Mouse (Mus musculus): ENCODE measurements around the gene Dscaml1. TPM values are rescaled to one million over a fixed set of nuclear protein-coding genes. Genes with fewer than 3 reads are reported as not detected.

The Dscaml1 gene
- polyA plus RNA-seq, 1 experiment from 2014 or later, result 0.23 TPM

GRCm38 (mm10) chr9:45676578-45676977 is 250.2 kb downstream of the Dscaml1 start:
- Histone ChIP-seq H3K4me3 (no peak overlapping the region), H3K36me3 (no peaks in the 10 kb centered on the region), H3K4me1 (peaks cover 41% of the 10 kb centered on the region), H3K27me3 (ENCODE audit: low read depth, poor library complexity, severe bottlenecking) (peaks cover 23% of the 10 kb centered on the region), H3K27ac (replicated peaks) (peak overlapping the region; percentile 77), H3K9me3 (replicated peaks) (no peaks in the 10 kb centered on the region)
- 31% methylated on average over 8 of the region's 8 CpGs for WGBS
- no peak for DNase-seq (ENCODE audit: low spot score)

GRCm38 (mm10) chr9:45677236-45677781 is 250.9 kb downstream of the Dscaml1 start:
- Histone ChIP-seq H3K27ac (replicated peaks) (peak overlapping the region; percentile 77), H3K27me3 (ENCODE audit: low read depth, poor library complexity, severe bottlenecking) (peaks cover 23% of the 10 kb centered on the region), H3K4me1 (peaks cover 41% of the 10 kb centered on the region), H3K9me3 (replicated peaks) (no peaks in the 10 kb centered on the region), H3K36me3 (no peaks in the 10 kb centered on the region), H3K4me3 (no peak overlapping the region)
- no peak for DNase-seq (ENCODE audit: low spot score)
- 40% methylated on average over 12 of the region's 12 CpGs for WGBS

GRCm38 (mm10) chr9:45677952-45678663 is 251.7 kb downstream of the Dscaml1 start:
- H3K4me1 ChIP-seq, result peaks cover 40% of the 10 kb centered on the region

GRCm38 (mm10) chr9:45678664-45679026 is 252.2 kb downstream of the Dscaml1 start:
- H3K4me3 ChIP-seq, result no peak overlapping the region
- peaks cover 40% of the 10 kb centered on the region for H3K4me1 ChIP-seq
- H3K27me3 ChIP-seq (ENCODE audit: low read depth, poor library complexity, severe bottlenecking), result peaks cover 14% of the 10 kb centered on the region; the same call in 1 of the 2 replicates
- WGBS, result 77% methylated on average over 4 of the region's 4 CpGs
- H3K9me3 ChIP-seq (replicated peaks), result no peaks in the 10 kb centered on the region
- H3K27ac ChIP-seq (replicated peaks), result peak overlapping the region; percentile 77; the same call in 1 of the 2 replicates
- no peaks in the 10 kb centered on the region for H3K36me3 ChIP-seq
- no peak for DNase-seq (ENCODE audit: low spot score)

More at GRCm38 (mm10) chr9:45677952-45678663, 251.7 kb downstream of the Dscaml1 start:
- DNase-seq (ENCODE audit: low spot score), result no peak
- H3K9me3 ChIP-seq (replicated peaks), result no peaks in the 10 kb centered on the region
- H3K27ac ChIP-seq (replicated peaks), result peak overlapping the region; percentile 77
- H3K27me3 ChIP-seq (ENCODE audit: low read depth, poor library complexity, severe bottlenecking), result peaks cover 19% of the 10 kb centered on the region
- H3K36me3 ChIP-seq, result no peaks in the 10 kb centered on the region
- 78% methylated on average over 8 of the region's 8 CpGs for WGBS
- no peak overlapping the region for H3K4me3 ChIP-seq

GRCm38 (mm10) chr9:45682461-45682998 is 256.1 kb downstream of the Dscaml1 start:
- 55% methylated on average over 11 of the region's 11 CpGs for WGBS
- H3K36me3 ChIP-seq, result no peaks in the 10 kb centered on the region

GRCm38 (mm10) chr9:45693424-45694237 is 267.2 kb downstream of the Dscaml1 start:
- no peaks in the 10 kb centered on the region for H3K27me3 ChIP-seq (ENCODE audit: low read depth, poor library complexity, severe bottlenecking)
- no peak overlapping the region for H3K4me3 ChIP-seq
- no peaks in the 10 kb centered on the region for H3K36me3 ChIP-seq
- 53% methylated on average over 10 of the region's 10 CpGs for WGBS
- H3K27ac ChIP-seq (replicated peaks), result peak overlapping the region; percentile 52
- DNase-seq (ENCODE audit: low spot score), result no peak
- H3K4me1 ChIP-seq, result peaks cover 44% of the 10 kb centered on the region
- no peaks in the 10 kb centered on the region for H3K9me3 ChIP-seq (replicated peaks)

More at GRCm38 (mm10) chr9:45682461-45682998, 256.1 kb downstream of the Dscaml1 start:
- no peak for DNase-seq (ENCODE audit: low spot score)
- Histone ChIP-seq H3K4me1 (peaks cover 22% of the 10 kb centered on the region), H3K4me3 (no peak overlapping the region), H3K27ac (replicated peaks) (peak overlapping the region; percentile 34; the same call in 1 of the 2 replicates), H3K9me3 (replicated peaks) (no peaks in the 10 kb centered on the region), H3K27me3 (ENCODE audit: low read depth, poor library complexity, severe bottlenecking) (no peaks in the 10 kb centered on the region)

GRCm38 (mm10) chr9:45694256-45694655 is 267.8 kb downstream of the Dscaml1 start:
- 20% methylated on average over 2 of the region's 2 CpGs for WGBS
- Histone ChIP-seq H3K27me3 (ENCODE audit: low read depth, poor library complexity, severe bottlenecking) (no peaks in the 10 kb centered on the region), H3K4me1 (peaks cover 40% of the 10 kb centered on the region), H3K4me3 (no peak overlapping the region), H3K27ac (replicated peaks) (peak overlapping the region; percentile 52), H3K36me3 (no peaks in the 10 kb centered on the region), H3K9me3 (replicated peaks) (no peaks in the 10 kb centered on the region)
- DNase-seq (ENCODE audit: low spot score), result no peak

GRCm38 (mm10) chr9:45699171-45699570 is 272.7 kb downstream of the Dscaml1 start:
- WGBS, result 89% methylated on average over 10 of the region's 10 CpGs
- DNase-seq (ENCODE audit: low spot score), result no peak
- H3K36me3 ChIP-seq, result no peaks in the 10 kb centered on the region
- H3K27me3 ChIP-seq (ENCODE audit: low read depth, poor library complexity, severe bottlenecking), result no peaks in the 10 kb centered on the region
- peaks cover 9% of the 10 kb centered on the region for H3K4me1 ChIP-seq
- no peaks in the 10 kb centered on the region for H3K9me3 ChIP-seq (replicated peaks)
- no peak overlapping the region for H3K27ac ChIP-seq (replicated peaks)
- no peak overlapping the region for H3K4me3 ChIP-seq

GRCm38 (mm10) chr9:45703236-45703635 is 276.8 kb downstream of the Dscaml1 start:
- Histone ChIP-seq H3K27me3 (ENCODE audit: low read depth, poor library complexity, severe bottlenecking) (no peaks in the 10 kb centered on the region), H3K4me3 (no peak overlapping the region), H3K36me3 (no peaks in the 10 kb centered on the region), H3K9me3 (replicated peaks) (no peaks in the 10 kb centered on the region), H3K4me1 (no peaks in the 10 kb centered on the region), H3K27ac (replicated peaks) (no peak overlapping the region)
- WGBS, result 86% methylated on average over 3 of the region's 3 CpGs
- DNase-seq (ENCODE audit: low spot score), result no peak

- no peak overlapping the region for H3K4me3 ChIP-seq
- 89% methylated on average over 3 of the region's 3 CpGs for WGBS
- H3K27me3 ChIP-seq (ENCODE audit: low read depth, poor library complexity, severe bottlenecking), result no peaks in the 10 kb centered on the region
- no peaks in the 10 kb centered on the region for H3K36me3 ChIP-seq
- H3K27ac ChIP-seq (replicated peaks), result no peak overlapping the region
- no peak for DNase-seq (ENCODE audit: low spot score)
- 0 out of 2 replicates have a peak, but pooled peaks cover 3% of the 10 kb centered on the region for H3K4me1 ChIP-seq
- no peaks in the 10 kb centered on the region for H3K9me3 ChIP-seq (replicated peaks)
Measured at GRCm38 (mm10) chr9:45704441-45704840, 278.0 kb downstream of the Dscaml1 start.

- Histone ChIP-seq H3K4me3 (no peak overlapping the region), H3K36me3 (no peaks in the 10 kb centered on the region), H3K27ac (replicated peaks) (no peak overlapping the region), H3K9me3 (replicated peaks) (no peaks in the 10 kb centered on the region), H3K27me3 (ENCODE audit: low read depth, poor library complexity, severe bottlenecking) (no peaks in the 10 kb centered on the region), H3K4me1 (0 out of 2 replicates have a peak, but pooled peaks cover 3% of the 10 kb centered on the region)
- 78% methylated on average over 11 of the region's 11 CpGs for WGBS
- DNase-seq (ENCODE audit: low spot score), result no peak
Measured at GRCm38 (mm10) chr9:45710300-45710699, 283.9 kb downstream of the Dscaml1 start.

GRCm38 (mm10) chr9:45715387-45715786 is 289.0 kb downstream of the Dscaml1 start:
- H3K4me1 ChIP-seq, result no peaks in the 10 kb centered on the region
- 70% methylated on average over 3 of the region's 3 CpGs for WGBS
- no peak overlapping the region for H3K27ac ChIP-seq (replicated peaks)
- no peaks in the 10 kb centered on the region for H3K27me3 ChIP-seq (ENCODE audit: low read depth, poor library complexity, severe bottlenecking)
- H3K4me3 ChIP-seq, result no peak overlapping the region
- H3K36me3 ChIP-seq, result no peaks in the 10 kb centered on the region
- DNase-seq (ENCODE audit: low spot score), result no peak
- no peaks in the 10 kb centered on the region for H3K9me3 ChIP-seq (replicated peaks)

Data from midbrain, embryonic 10.5 days (tissue).